Mouse (Mus musculus): ENCODE data around the gene Tpk1. TPM values are rescaled to one million over a fixed set of nuclear protein-coding genes. Genes with fewer than 3 reads are reported as not detected.

The Tpk1 gene
- polyA plus RNA-seq (2016; fragmentation: Nextera tagmentation; extraction: Ambion mirVana), result 3.9 and 4.9 TPM in 2 replicates

GRCm38 (mm10) chr6:43665677-43666546 lies at the start of gene Tpk1:
Gene Tpk1, minus strand, starts transcription at chr6:43666278.
- peak; percentile 99 for ATAC-seq (ENCODE audit: low FRiP score)
- under 1% methylated on average over 61 of the region's 63 CpGs for WGBS

DNA sequence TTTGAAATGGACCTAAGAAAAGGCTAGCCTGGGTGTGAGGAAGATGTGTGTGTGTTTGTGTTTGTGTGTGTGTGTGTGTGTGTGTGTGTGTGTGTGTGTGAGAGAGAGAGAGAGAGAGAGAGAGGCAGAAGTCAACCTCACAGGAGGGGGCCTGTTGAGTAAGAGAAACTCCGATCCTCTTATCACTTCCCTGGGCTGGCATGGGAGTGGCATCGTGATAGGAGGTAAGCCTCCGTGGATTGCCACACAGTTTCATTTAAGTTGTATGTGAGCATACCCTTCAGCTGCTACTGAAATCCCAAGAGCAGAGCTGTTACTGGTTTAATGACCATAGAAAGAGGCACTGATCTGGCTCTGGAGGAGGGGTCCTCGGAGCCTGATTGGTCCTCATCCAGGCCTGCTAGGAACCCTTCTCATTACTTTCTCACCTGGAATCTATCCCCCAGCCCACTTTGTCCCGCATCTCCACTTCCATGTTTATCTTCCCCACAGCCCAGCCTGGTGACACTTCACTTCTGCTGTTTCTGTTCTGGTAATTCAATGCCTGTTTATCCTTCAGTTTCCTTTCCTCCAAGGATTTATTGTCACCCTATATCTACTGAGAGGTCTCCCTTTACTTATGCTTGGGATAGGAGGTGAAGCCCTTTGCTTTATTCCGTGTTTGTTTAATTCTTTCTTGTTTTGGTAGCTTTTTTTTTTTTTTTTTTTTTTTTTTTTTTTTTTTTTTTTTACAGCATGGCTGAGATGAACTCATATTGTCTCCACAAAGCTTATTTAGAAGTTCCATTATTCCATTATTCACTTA lies 36.9 kb upstream of the Tpk1 start:
- no peaks in the 10 kb centered on the region for H3K27me3 ChIP-seq
- ATAC-seq (ENCODE audit: low FRiP score), result no peak
- H3K4me2 ChIP-seq, result no peak overlapping the region
- H3K4me1 ChIP-seq, result no peaks in the 10 kb centered on the region
- H3K27ac ChIP-seq, result no peak overlapping the region
- no peak overlapping the region for H3K4me3 ChIP-seq (replicated peaks)
- no peak overlapping the region for H3K9ac ChIP-seq
- no peaks in the 10 kb centered on the region for H3K36me3 ChIP-seq (replicated peaks)
- WGBS, result 77% methylated on average over 6 of the region's 6 CpGs
- H3K9me3 ChIP-seq, result no peaks in the 10 kb centered on the region

More at GRCm38 (mm10) chr6:43665677-43666546, at the start of gene Tpk1:
- Histone ChIP-seq H3K27ac (peak within 1 kb of the TSS; percentile 95), H3K4me2 (peak within 1 kb of the TSS; percentile 60), H3K4me1 (peaks cover 10% of the 10 kb centered on the region; the same call in 1 of the 2 replicates), H3K9me3 (no peaks in the 10 kb centered on the region), H3K4me3 (replicated peaks) (peak within 1 kb of the TSS; percentile 53), H3K36me3 (replicated peaks) (no peaks in the 10 kb centered on the region), H3K27me3 (no peaks in the 10 kb centered on the region), H3K9ac (peak within 1 kb of the TSS; percentile 77)

- 86% methylated on average over 1 of the region's 1 CpGs for WGBS
- Histone ChIP-seq H3K4me3 (replicated peaks) (no peak overlapping the region), H3K9me3 (no peaks in the 10 kb centered on the region), H3K4me1 (no peaks in the 10 kb centered on the region), H3K27me3 (no peaks in the 10 kb centered on the region), H3K9ac (no peak overlapping the region), H3K36me3 (replicated peaks) (no peaks in the 10 kb centered on the region), H3K27ac (no peak overlapping the region), H3K4me2 (no peak overlapping the region)
- ATAC-seq (ENCODE audit: low FRiP score), result no peak
These were observed 25.8 kb upstream of the Tpk1 start for GRCm38 (mm10) chr6:43691863-43692262.

DNA sequence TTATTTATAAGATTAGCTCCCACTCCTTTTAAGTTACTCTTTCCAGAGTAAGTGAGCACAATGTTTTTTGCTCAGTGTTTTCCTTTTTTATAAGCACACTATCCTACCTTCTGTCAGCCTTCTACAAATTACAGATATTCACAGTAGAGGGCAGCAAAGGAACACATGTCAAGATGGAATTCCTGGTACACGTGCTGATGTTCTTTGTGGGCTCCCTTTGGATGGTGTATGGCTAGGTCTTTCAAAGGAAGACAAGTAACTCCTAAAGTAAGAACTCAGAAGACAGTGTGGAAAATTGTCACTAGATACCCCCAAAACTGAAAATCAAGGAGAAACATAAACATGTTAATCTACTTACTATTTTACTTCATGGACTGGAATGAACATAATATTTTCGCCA lies 19.9 kb upstream of the Tpk1 start:
- no peak overlapping the region for H3K9ac ChIP-seq
- no peaks in the 10 kb centered on the region for H3K36me3 ChIP-seq (replicated peaks)
- no peaks in the 10 kb centered on the region for H3K9me3 ChIP-seq
- H3K27me3 ChIP-seq, result no peaks in the 10 kb centered on the region
- H3K4me3 ChIP-seq (replicated peaks), result no peak overlapping the region
- H3K4me1 ChIP-seq, result no peaks in the 10 kb centered on the region
- no peak overlapping the region for H3K4me2 ChIP-seq
- no peak overlapping the region for H3K27ac ChIP-seq
- ATAC-seq (ENCODE audit: low FRiP score), result 0 out of 2 replicates have a peak, but pooled peaks have one; percentile 73
- WGBS, result 42% methylated on average over 2 of the region's 2 CpGs

DNA sequence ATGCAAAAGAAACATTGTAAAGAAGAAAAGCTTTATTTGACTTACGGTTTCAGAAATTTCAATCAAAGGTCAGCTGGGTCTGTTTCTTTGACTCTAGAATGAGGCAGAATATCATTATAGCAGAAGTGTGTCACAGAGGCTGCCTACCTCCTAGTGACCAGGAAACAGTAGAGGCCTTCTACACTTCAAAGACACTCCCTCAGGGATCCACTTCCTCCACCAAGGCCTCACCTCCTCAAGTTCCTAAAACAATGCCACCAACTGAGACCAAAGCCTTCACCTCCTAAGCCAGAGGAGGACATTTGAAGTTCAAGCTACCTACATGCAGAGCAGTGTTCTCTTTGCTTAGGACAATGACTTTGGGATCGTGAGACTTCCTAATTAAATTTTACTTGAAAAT lies 16.5 kb upstream of the Tpk1 start:
- Histone ChIP-seq H3K9me3 (no peaks in the 10 kb centered on the region), H3K9ac (no peak overlapping the region), H3K4me2 (no peak overlapping the region), H3K27me3 (no peaks in the 10 kb centered on the region), H3K4me3 (replicated peaks) (no peak overlapping the region), H3K36me3 (replicated peaks) (no peaks in the 10 kb centered on the region), H3K27ac (no peak overlapping the region), H3K4me1 (no peaks in the 10 kb centered on the region)
- 45% methylated on average over 2 of the region's 2 CpGs for WGBS
- no peak for ATAC-seq (ENCODE audit: low FRiP score)

- H3K4me1 ChIP-seq, result no peaks in the 10 kb centered on the region
- H3K27ac ChIP-seq, result no peak overlapping the region
- no peak overlapping the region for H3K4me2 ChIP-seq
- WGBS, result 90% methylated on average over 2 of the region's 2 CpGs
- H3K36me3 ChIP-seq (replicated peaks), result no peaks in the 10 kb centered on the region
- no peaks in the 10 kb centered on the region for H3K9me3 ChIP-seq
- H3K4me3 ChIP-seq (replicated peaks), result no peak overlapping the region
- H3K27me3 ChIP-seq, result no peaks in the 10 kb centered on the region
- no peak overlapping the region for H3K9ac ChIP-seq
- ATAC-seq (ENCODE audit: low FRiP score), result no peak
These were observed 12.7 kb upstream of the Tpk1 start for GRCm38 (mm10) chr6:43678689-43679212.

DNA sequence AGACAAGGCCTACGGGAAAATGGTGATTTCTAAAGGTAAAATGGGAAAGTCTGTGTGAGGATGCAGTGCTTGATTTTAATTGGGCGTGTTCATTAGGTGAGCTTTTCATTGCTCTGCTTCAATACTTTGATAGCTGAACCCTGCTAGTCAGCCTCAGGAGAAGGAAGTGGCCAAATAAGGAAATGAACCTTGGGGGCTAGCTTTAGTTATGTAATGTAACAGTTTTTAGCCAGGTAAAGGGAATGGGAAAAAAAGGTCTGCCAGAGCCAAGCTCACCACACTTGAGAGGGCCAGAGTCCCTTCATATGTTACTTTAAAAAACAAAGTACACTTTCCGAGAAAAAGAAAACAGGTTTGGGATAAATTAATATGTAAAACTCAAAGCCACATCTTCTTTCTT lies 11.5 kb upstream of the Tpk1 start:
- Histone ChIP-seq H3K27ac (no peak overlapping the region), H3K4me2 (no peak overlapping the region), H3K27me3 (no peaks in the 10 kb centered on the region), H3K36me3 (replicated peaks) (no peaks in the 10 kb centered on the region), H3K9ac (no peak overlapping the region), H3K4me1 (no peaks in the 10 kb centered on the region), H3K4me3 (replicated peaks) (no peak overlapping the region), H3K9me3 (no peaks in the 10 kb centered on the region)
- 72% methylated on average over 3 of the region's 3 CpGs for WGBS
- no peak for ATAC-seq (ENCODE audit: low FRiP score)

- Histone ChIP-seq H3K9me3 (no peaks in the 10 kb centered on the region), H3K4me2 (no peak overlapping the region), H3K27ac (no peak overlapping the region), H3K9ac (no peak overlapping the region), H3K36me3 (replicated peaks) (no peaks in the 10 kb centered on the region), H3K4me3 (replicated peaks) (no peak overlapping the region), H3K27me3 (no peaks in the 10 kb centered on the region), H3K4me1 (no peaks in the 10 kb centered on the region)
- no peak for ATAC-seq (ENCODE audit: low FRiP score)
- 75% methylated on average over 3 of the region's 3 CpGs for WGBS
These were observed 10.1 kb upstream of the Tpk1 start for GRCm38 (mm10) chr6:43676139-43676538.

- ATAC-seq (ENCODE audit: low FRiP score), result no peak
- no peak overlapping the region for H3K4me2 ChIP-seq
- H3K9ac ChIP-seq, result no peak overlapping the region
- WGBS, result 73% methylated on average over 3 of the region's 3 CpGs
- H3K27me3 ChIP-seq, result no peaks in the 10 kb centered on the region
- H3K27ac ChIP-seq, result no peak overlapping the region
- no peaks in the 10 kb centered on the region for H3K4me1 ChIP-seq
- no peaks in the 10 kb centered on the region for H3K9me3 ChIP-seq
- no peak overlapping the region for H3K4me3 ChIP-seq (replicated peaks)
- no peaks in the 10 kb centered on the region for H3K36me3 ChIP-seq (replicated peaks)
These were observed 9.1 kb upstream of the Tpk1 start for GRCm38 (mm10) chr6:43674986-43675760.

GRCm38 (mm10) chr6:43670939-43671338 lies 4.9 kb upstream of the Tpk1 start:
- no peak overlapping the region for H3K4me2 ChIP-seq
- WGBS, result 84% methylated on average over 2 of the region's 2 CpGs
- H3K4me1 ChIP-seq, result peaks cover 3% of the 10 kb centered on the region; the same call in 1 of the 2 replicates
- H3K9ac ChIP-seq, result no peak overlapping the region
- no peaks in the 10 kb centered on the region for H3K36me3 ChIP-seq (replicated peaks)
- H3K27ac ChIP-seq, result no peak overlapping the region
- no peak for ATAC-seq (ENCODE audit: low FRiP score)
- no peaks in the 10 kb centered on the region for H3K27me3 ChIP-seq
- H3K4me3 ChIP-seq (replicated peaks), result no peak overlapping the region
- no peaks in the 10 kb centered on the region for H3K9me3 ChIP-seq

DNA sequence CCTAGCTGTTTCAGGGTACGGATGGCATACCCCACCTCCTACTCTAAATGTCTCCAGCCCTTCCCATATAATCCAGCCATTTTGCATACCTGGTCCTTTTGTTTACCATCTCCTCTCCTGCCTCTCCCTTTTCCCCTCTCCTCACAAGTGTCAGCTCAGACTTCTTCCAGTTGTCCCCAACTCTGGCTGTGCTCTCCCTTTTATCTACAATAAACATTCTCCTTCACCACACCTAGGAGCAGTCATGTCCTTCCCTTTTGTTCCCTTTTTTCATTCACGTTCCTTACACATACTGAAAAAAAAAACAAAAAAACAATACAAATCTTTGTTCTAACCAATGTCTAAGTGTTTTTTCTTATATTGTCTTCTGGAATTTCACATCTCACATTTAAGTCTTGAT lies 1.6 kb upstream of the Tpk1 start:
- Histone ChIP-seq H3K4me3 (replicated peaks) (no peak overlapping the region), H3K9me3 (no peaks in the 10 kb centered on the region), H3K27ac (no peak overlapping the region), H3K9ac (no peak overlapping the region), H3K27me3 (no peaks in the 10 kb centered on the region), H3K4me1 (peaks cover 10% of the 10 kb centered on the region; the same call in 1 of the 2 replicates), H3K4me2 (no peak overlapping the region), H3K36me3 (replicated peaks) (no peaks in the 10 kb centered on the region)
- 89% methylated on average over 2 of the region's 2 CpGs for WGBS
- no peak for ATAC-seq (ENCODE audit: low FRiP score)

All from forebrain, embryonic 12.5 days (tissue).